Mouse (Mus musculus) neural tube, embryonic 12.5 days (tissue): ENCODE measurements around the gene Gtf2h2. TPM values are rescaled to one million over a fixed set of nuclear protein-coding genes. Genes with fewer than 3 reads are reported as not detected.

ENCODE experiments used
- ATAC-seq: fragments of 200-750 bp; cut with Nextera tagmentation; 2 replicates; pipeline ENCODE4 v1.8.0; 2017; ENCODE audit warnings: low read depth, mild to moderate bottlenecking, moderate TSS enrichment, moderate library complexity; ENCODE audit not compliant: low FRiP score
- H3K27ac ChIP-seq: fragments of 300-500 bp; sonication (generic); 2 replicates; pipeline ENCODE4 v1.5.1; 2016
- H3K27me3 ChIP-seq: fragments of 300-500 bp; sonication (generic); replicated peaks from 2 replicates; pipeline ENCODE4 v1.6.1; 2016; ENCODE audit warnings: mild to moderate bottlenecking
- H3K36me3 ChIP-seq: fragments of 300-500 bp; sonication (generic); 2 replicates; pipeline ENCODE4 v1.6.1; 2016; ENCODE audit warnings: mild to moderate bottlenecking
- H3K4me1 ChIP-seq: fragments of 300-500 bp; sonication (generic); 2 replicates; pipeline ENCODE4 v1.6.1; 2016
- H3K4me2 ChIP-seq: fragments of 300-500 bp; sonication (generic); replicated peaks from 2 replicates; pipeline ENCODE4 v1.6.1; 2016; ENCODE audit warnings: mild to moderate bottlenecking
- H3K4me3 ChIP-seq: fragments of 300-500 bp; sonication (generic); 2 replicates; pipeline ENCODE4 v1.5.1; 2016
- H3K9ac ChIP-seq: fragments of 300-500 bp; sonication (generic); 2 replicates; pipeline ENCODE4 v1.6.1; 2016; ENCODE audit warnings: mild to moderate bottlenecking
- H3K9me3 ChIP-seq: fragments of 300-500 bp; sonication (generic); 2 replicates; pipeline ENCODE4 v1.6.1; 2016; ENCODE audit warnings: mild to moderate bottlenecking
- WGBS: fragments of 180-500 bp; shearing (Covaris S2); methylation state at CpG from one replicate; pipeline ENCODE4 v1.1.7; 2016; 5-methylcytosine and 5-hydroxymethylcytosine counted together
- polyA plus RNA-seq: library from polyadenylated mRNA; unstranded; fragments of >200 nt; fragmentation: Nextera tagmentation; extraction: Ambion mirVana; gene quantifications from 2 replicates; pipeline ENCODE4 v1.2.1, GENCODE M21; 2016

Gtf2h2 gene
- 75.2 and 81.9 TPM in 2 replicates for polyA plus RNA-seq

GRCm38 (mm10) chr13:100492061-100492787, at the start of gene Gtf2h2:
Gene Gtf2h2 (minus strand): TSS chr13:100492579.
- Histone ChIP-seq H3K36me3 (peaks cover 13% of the 10 kb centered on the region), H3K4me2 (peak within 1 kb of the TSS; percentile 73), H3K27me3 (no peaks in the 10 kb centered on the region), H3K9ac (peak within 1 kb of the TSS; percentile 82), H3K4me1 (peaks cover 12% of the 10 kb centered on the region), H3K4me3 (peak within 1 kb of the TSS; percentile 95), H3K27ac (peak within 1 kb of the TSS; percentile 74), H3K9me3 (no peaks in the 10 kb centered on the region)
- ATAC-seq = peak; percentile 88
- under 1% methylated on average over 51 of the region's 51 CpGs for WGBS

- H3K4me1 ChIP-seq = no peaks in the 10 kb centered on the region
- H3K4me3 ChIP-seq = no peak overlapping the region
- no peak overlapping the region for H3K9ac ChIP-seq
- no peak overlapping the region for H3K27ac ChIP-seq
- no peak overlapping the region for H3K4me2 ChIP-seq
- ATAC-seq = no peak
- 87% methylated on average over 3 of the region's 3 CpGs for WGBS
- H3K36me3 ChIP-seq = no peaks in the 10 kb centered on the region
- no peaks in the 10 kb centered on the region for H3K27me3 ChIP-seq
- no peaks in the 10 kb centered on the region for H3K9me3 ChIP-seq
Observed at GRCm38 (mm10) chr13:100536149-100536548, 43.8 kb upstream of the Gtf2h2 start.

DNA sequence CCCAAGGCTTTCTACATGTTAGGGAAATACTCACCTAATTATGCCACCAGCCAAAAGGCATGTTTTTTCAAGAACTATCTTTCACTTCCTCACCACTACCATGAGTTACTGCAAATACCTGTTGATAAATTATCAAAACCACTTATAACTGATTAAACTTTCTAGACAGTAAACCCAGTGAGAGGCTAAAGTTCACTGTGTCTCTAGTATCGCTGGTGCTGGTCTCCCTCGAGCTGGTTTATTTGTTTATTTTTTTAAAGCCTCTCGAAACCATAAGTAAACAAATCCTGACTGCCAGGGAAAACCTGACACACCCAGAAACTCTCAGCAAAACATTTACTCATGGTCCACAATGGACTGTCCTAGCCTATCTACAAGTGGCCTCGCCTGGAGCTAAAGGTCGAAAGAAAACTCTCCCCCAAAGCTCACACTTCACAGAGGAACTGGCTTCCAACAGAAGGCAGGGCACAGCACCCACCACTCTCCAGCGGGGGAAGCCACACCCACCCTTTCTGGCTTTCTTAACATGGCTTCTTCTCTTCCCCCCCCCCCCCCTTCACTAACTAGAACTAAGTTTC, 40.5 kb upstream of the Gtf2h2 start:
- no peak overlapping the region for H3K4me3 ChIP-seq
- no peak overlapping the region for H3K9ac ChIP-seq
- no peaks in the 10 kb centered on the region for H3K9me3 ChIP-seq
- H3K27ac ChIP-seq = no peak overlapping the region
- no peak for ATAC-seq
- no peak overlapping the region for H3K4me2 ChIP-seq
- no peaks in the 10 kb centered on the region for H3K36me3 ChIP-seq
- H3K27me3 ChIP-seq = no peaks in the 10 kb centered on the region
- no peaks in the 10 kb centered on the region for H3K4me1 ChIP-seq
- WGBS = 66% methylated on average over 6 of the region's 6 CpGs

DNA sequence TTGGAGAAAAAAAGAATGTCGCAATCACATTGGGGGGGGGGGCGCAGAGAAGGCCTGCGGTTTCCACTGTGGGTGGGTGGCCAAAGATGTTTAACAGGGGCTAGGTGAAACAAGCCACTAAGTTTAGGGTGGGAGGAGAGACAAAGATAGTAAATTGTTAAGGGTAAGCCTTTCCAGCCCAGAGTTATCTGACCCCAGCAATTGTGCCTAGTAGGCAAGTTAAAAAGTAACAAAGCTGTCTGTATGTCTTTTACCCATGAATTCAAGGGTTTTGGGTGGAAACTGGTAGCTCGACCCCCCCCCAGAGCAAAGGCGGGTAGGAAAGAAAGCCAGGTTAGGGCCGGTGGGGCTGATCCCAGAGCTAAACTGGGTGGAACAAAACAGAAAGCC, 34.3 kb upstream of the Gtf2h2 start:
- no peak for ATAC-seq
- no peak overlapping the region for H3K27ac ChIP-seq
- H3K9ac ChIP-seq = no peak overlapping the region

DNA sequence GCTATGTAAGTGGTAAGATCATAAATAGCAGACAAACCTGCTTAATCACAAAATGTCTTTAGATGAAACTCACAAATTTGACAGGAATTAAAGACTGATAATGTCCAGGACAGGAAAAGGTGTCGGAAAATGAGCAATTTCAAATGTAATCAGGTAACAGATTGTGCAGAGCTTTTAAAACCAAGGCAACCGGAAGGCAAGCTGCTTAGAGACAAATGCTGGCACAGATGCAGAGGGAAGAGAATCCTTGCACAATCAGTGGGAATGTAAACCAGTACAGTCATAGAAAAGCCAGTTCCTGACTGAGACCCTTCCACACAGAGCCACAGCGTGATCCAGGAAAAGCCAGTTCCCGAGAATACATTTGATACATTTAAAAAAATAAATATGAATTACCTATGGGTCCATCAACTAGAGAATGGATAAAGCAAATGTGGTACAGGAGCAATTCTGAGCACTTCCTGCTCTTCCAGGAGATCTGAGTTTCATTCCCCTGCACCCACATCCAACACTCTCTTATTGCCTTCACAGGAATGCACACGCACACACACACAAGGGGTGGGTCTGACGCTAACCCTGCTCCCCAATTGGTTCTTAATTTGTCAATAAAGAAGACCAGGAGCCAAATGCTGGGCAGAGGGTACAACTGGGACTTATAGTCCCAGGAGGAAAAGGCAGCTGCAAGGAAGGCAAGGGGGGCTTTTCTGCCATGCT, 33.7 kb upstream of the Gtf2h2 start:
- Histone ChIP-seq H3K36me3 (no peaks in the 10 kb centered on the region), H3K9ac (no peak overlapping the region), H3K4me3 (no peak overlapping the region), H3K4me1 (no peaks in the 10 kb centered on the region), H3K27me3 (no peaks in the 10 kb centered on the region), H3K9me3 (no peaks in the 10 kb centered on the region), H3K27ac (no peak overlapping the region), H3K4me2 (no peak overlapping the region)
- ATAC-seq = no peak
- WGBS = 65% methylated on average over 6 of the region's 6 CpGs

More for the DNA sequence above, 34.3 kb upstream of the Gtf2h2 start:
- no peaks in the 10 kb centered on the region for H3K4me1 ChIP-seq
- H3K9me3 ChIP-seq = no peaks in the 10 kb centered on the region
- H3K4me3 ChIP-seq = no peak overlapping the region
- no peaks in the 10 kb centered on the region for H3K36me3 ChIP-seq
- no peaks in the 10 kb centered on the region for H3K27me3 ChIP-seq
- no peak overlapping the region for H3K4me2 ChIP-seq
- 53% methylated on average over 6 of the region's 6 CpGs for WGBS

GRCm38 (mm10) chr13:100524896-100525295, 32.5 kb upstream of the Gtf2h2 start:
- H3K27me3 ChIP-seq = no peaks in the 10 kb centered on the region
- WGBS = 92% methylated on average over 6 of the region's 6 CpGs
- no peak overlapping the region for H3K4me3 ChIP-seq
- no peaks in the 10 kb centered on the region for H3K9me3 ChIP-seq
- no peak for ATAC-seq
- H3K9ac ChIP-seq = no peak overlapping the region
- no peaks in the 10 kb centered on the region for H3K36me3 ChIP-seq
- H3K4me2 ChIP-seq = no peak overlapping the region
- H3K27ac ChIP-seq = no peak overlapping the region
- no peaks in the 10 kb centered on the region for H3K4me1 ChIP-seq

DNA sequence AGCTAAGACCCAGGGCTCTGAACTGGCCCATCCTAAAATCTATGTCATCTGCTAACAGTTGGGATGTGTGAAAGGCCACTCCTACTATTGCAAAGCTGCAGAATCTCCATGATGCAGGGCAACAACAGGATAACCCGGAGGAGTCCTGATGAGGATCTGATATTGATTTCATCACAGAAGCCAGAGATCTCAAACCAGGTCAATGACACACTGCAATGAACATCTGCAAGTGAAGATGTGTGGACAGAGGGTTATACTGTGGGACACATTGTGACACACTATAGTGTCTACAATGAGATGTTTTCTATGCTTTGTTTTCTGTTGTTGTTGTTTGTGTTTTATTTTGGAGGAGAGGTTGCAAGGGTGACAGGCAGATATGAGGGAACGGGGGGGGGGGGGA, 31.3 kb upstream of the Gtf2h2 start:
- no peaks in the 10 kb centered on the region for H3K4me1 ChIP-seq
- whole genome bisulfite sequencing = 87% methylated on average over 2 of the region's 2 CpGs
- H3K9ac ChIP-seq = no peak overlapping the region
- no peaks in the 10 kb centered on the region for H3K36me3 ChIP-seq
- H3K4me3 ChIP-seq = no peak overlapping the region
- no peak overlapping the region for H3K4me2 ChIP-seq
- no peaks in the 10 kb centered on the region for H3K9me3 ChIP-seq
- H3K27me3 ChIP-seq = no peaks in the 10 kb centered on the region
- ATAC-seq = no peak
- H3K27ac ChIP-seq = no peak overlapping the region

- 86% methylated on average over 9 of the region's 9 CpGs for whole genome bisulfite sequencing
- no peaks in the 10 kb centered on the region for H3K36me3 ChIP-seq
Observed at GRCm38 (mm10) chr13:100521724-100522591, 29.6 kb upstream of the Gtf2h2 start.

GRCm38 (mm10) chr13:100519162-100519561, 26.8 kb upstream of the Gtf2h2 start:
- H3K27ac ChIP-seq = no peak overlapping the region
- H3K9me3 ChIP-seq = no peaks in the 10 kb centered on the region
- no peaks in the 10 kb centered on the region for H3K4me1 ChIP-seq
- 70% methylated on average over 2 of the region's 2 CpGs for WGBS
- H3K9ac ChIP-seq = no peak overlapping the region
- H3K27me3 ChIP-seq = no peaks in the 10 kb centered on the region
- no peak overlapping the region for H3K4me2 ChIP-seq
- no peaks in the 10 kb centered on the region for H3K36me3 ChIP-seq
- no peak for ATAC-seq
- no peak overlapping the region for H3K4me3 ChIP-seq

More at GRCm38 (mm10) chr13:100521724-100522591, 29.6 kb upstream of the Gtf2h2 start:
- ATAC-seq = no peak
- no peaks in the 10 kb centered on the region for H3K9me3 ChIP-seq
- H3K4me2 ChIP-seq = no peak overlapping the region
- H3K27me3 ChIP-seq = no peaks in the 10 kb centered on the region
- no peak overlapping the region for H3K27ac ChIP-seq
- no peaks in the 10 kb centered on the region for H3K4me1 ChIP-seq
- no peak overlapping the region for H3K9ac ChIP-seq
- H3K4me3 ChIP-seq = no peak overlapping the region

- H3K4me1 ChIP-seq = no peaks in the 10 kb centered on the region
- WGBS = 73% methylated on average over 6 of the region's 6 CpGs
- H3K27ac ChIP-seq = no peak overlapping the region
- no peaks in the 10 kb centered on the region for H3K27me3 ChIP-seq
- H3K9ac ChIP-seq = no peak overlapping the region
- H3K9me3 ChIP-seq = no peaks in the 10 kb centered on the region
- no peaks in the 10 kb centered on the region for H3K36me3 ChIP-seq
- no peak overlapping the region for H3K4me3 ChIP-seq
- ATAC-seq = no peak
- H3K4me2 ChIP-seq = no peak overlapping the region
Observed at GRCm38 (mm10) chr13:100518191-100518590, 25.8 kb upstream of the Gtf2h2 start.

- Histone ChIP-seq H3K4me1 (no peaks in the 10 kb centered on the region), H3K9me3 (no peaks in the 10 kb centered on the region), H3K27me3 (no peaks in the 10 kb centered on the region), H3K4me2 (no peak overlapping the region), H3K27ac (no peak overlapping the region), H3K4me3 (no peak overlapping the region), H3K36me3 (no peaks in the 10 kb centered on the region), H3K9ac (no peak overlapping the region)
- 91% methylated on average over 6 of the region's 6 CpGs for WGBS
- ATAC-seq = no peak
Observed at GRCm38 (mm10) chr13:100517652-100518153, 25.3 kb upstream of the Gtf2h2 start.
